Mouse (Mus musculus): Measurements from ENCODE around the gene Fam209.

The Fam209 gene

DNA sequence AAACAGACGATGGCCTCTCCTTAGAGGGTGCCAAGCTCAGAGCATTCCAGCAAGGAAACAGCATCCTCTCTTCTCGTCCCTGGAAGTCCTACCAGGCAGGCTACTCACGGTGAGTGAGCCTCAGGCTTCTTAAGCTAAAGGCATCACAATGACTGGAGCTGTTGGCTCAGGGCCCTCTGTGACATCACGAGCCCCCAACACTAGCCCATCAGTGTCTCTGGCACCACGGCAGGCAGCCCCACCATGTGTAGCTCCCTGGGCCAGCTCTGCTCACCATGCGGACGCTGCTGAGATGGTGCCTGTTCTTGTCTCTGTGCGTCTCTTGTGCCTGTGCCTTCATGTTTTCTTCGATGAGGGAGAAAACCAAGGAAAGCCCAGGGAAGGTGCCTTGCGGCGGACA is at the start of gene Fam209:
TSS of gene Fam209 (plus strand) at position 203 of the 400 bp plus-strand sequence.
- no peak for DNase-seq (ENCODE audit: low read depth, low spot score)

DNA sequence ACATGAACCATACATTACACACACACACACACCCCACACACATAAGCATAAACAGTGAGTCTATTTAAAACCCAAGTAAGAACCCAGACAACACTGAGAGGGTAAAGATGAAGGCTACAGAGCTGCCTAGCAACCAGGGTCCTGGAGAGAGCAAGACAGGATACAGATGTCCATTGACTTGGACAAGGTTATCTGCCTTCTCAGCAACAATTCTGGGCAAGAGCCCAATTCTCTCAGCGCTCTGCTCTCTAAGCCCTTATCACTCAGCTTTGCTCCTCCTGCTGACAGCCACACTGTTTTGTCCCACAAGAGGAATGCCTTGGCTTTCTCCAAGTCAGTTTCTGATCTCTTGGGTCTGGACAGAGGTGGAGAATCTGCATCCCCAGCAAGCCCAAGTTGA is 41.7 kb upstream of the Fam209 start:
- no peak for DNase-seq (ENCODE audit: low read depth, low spot score)

DNA sequence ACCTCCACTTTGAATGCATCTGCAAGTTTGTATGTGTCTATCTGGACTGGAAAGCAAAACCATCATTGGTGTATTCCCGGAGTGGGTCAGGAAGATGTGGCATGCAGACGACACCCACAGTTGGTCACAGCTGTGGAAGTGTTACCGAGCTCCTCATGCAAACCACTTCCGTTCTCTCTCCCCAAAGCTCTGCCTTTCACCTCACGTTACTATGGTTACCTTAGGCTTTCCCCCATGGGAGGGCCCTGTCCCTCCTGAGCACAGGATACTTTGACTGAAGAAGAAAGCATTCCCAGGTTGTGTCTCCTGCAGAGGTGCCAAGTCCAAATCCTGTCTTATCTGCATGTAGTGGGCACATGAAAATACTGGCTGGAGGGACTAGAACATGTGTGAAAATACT is 38.6 kb upstream of the Fam209 start:
- no peak for DNase-seq (ENCODE audit: low read depth, low spot score)

DNA sequence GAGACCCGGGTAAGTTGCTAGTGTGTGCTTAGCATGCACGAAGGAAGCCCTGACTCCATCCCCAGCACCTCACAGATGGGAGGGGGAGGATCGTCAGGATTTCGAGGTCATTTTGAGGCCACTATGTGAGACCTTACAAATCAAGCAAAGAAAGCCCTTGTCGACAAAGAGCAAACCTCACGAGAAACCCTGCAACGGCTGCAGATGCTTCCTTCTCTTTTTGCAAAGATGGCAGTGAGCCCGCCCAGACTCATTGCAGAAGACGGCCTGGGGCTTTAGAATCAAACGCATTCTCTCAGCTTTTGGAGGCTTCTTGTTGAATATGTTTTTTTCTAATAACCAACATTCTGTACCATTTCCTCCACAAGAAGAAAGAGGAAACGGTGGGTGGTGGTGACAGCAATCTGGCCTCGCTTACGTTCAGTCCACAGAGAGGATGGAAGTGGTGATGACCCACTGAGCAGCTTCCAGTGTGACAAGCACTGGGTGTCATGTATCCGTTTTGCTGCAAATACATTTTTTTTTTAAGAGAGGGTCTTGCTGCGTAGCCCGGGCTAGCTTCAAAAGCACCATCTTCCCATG is 34.9 kb upstream of the Fam209 start:
- peak; percentile 27 for DNase-seq (ENCODE audit: low read depth, low spot score)

DNA sequence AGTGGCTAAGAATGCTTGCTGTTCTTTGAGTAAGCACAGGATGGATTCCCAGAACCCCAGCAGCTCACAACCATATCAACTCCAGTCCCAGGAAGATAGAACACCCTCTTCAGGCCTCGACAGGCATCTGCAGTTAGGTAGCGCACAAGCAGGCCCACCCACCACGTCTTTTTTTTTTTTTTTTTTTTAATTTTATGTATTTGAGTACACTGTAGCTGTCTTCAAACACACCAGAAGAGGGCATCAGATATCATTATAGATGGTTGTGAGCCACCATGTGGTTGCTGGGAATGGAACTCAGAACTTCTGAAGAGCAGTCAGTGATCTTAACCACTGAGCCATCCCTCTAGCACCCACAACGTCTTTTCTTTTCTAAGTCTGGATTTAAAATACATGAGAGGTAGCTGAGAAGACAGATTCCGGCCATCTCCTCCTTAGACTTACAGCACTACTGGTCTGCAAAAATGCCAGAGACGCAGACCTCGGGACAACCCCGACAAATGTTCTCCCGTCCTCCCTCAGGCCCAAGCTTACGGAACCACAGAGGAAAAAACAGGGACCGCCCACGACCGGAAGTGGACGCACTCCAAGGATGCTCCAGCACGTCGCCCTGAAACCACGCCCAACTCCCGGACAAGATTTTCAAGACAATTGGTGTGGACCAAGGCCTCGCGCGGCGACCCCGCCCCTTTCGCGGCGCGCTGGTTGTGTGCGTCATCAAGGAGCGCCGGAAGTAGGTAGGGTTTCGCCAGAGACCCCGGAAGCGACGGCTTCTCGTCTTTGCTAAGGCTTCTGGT is 32.3 kb upstream of the Fam209 start, which contains the start of gene Rtf2:
TSS of gene Rtf2 (plus strand) at position 714 of the 797 bp plus-strand sequence.
- DNase-seq (ENCODE audit: low read depth, low spot score): peak; percentile 98

DNA sequence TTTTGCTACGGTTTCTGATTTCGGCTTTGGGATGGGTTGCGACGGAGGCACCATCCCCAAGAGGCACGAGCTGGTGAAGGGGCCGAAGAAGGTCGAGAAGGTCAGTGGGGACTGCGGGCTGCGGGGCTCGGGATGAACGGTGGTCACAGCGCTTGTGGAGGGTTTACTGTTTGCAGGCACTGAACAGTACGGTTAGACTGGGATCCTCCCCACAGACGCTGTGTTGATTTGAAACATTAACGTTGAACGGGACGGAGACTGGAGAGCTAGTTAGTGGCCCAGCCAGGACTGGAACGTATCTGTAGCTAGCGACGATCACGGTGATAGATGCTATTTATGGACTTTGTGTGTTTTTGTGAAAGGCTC is 31.7 kb upstream of the Fam209 start:
- DNase-seq (ENCODE audit: low read depth, low spot score): no peak

DNA sequence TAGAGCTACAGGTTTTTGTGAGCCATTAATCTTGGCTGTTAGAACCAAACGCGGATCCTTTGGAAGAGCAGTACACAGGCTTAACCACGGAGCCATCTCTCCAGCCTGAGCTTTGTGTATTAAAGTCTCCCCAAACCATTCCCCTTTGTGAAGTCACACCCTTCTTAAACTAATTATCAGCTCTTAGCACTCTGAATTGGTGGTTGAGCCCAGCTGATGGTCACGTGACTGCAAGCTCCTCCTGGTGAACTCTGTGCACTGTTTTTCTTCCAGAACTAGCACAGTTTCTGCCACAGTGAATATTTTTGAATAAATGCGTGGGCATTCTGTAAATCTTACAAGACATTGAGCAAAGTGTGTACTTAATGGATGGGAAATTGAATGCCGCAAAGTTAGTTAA is 31.1 kb upstream of the Fam209 start:
- DNase-seq (ENCODE audit: low read depth, low spot score): no peak

DNA sequence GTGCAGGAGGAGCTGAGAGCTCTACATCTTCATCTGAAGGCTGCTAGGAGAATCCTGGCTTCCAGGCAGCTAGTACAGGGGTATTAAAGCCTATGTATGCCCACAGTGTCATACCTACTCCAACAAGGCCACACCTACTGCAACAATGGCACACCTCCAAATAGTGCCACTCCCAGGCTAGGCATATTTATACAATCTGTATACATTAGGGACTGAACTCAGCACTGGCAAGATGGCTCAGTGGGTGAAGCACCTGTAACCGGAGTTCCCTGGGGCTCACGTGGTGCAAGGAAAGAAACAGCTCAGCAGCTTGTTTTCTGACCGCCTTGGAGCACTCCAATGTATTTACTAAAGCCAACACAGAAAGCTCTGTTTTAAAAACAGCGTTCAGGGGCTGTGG is 26.7 kb upstream of the Fam209 start:
- no peak for DNase-seq (ENCODE audit: low read depth, low spot score)

DNA sequence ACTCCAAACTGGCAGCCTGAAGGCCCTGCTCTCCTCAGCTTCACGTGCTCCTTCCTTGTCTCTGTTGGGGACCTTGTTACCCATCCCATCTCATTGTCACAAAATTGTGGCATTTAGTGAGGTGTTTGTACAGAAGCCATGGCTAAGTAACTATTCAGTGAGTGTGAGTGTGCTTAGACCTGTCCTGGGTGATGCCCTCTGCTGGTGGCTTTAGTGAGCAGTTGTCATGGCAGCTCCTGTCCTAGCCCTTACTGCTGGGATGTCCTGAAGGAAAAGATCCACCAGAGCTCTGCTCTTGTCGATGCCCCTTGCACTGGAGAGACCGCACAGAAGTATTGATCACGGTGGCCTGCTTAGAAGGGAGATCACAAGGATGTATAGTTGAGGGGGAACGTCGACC is 25.0 kb upstream of the Fam209 start:
- no peak for DNase-seq (ENCODE audit: low read depth, low spot score)

DNA sequence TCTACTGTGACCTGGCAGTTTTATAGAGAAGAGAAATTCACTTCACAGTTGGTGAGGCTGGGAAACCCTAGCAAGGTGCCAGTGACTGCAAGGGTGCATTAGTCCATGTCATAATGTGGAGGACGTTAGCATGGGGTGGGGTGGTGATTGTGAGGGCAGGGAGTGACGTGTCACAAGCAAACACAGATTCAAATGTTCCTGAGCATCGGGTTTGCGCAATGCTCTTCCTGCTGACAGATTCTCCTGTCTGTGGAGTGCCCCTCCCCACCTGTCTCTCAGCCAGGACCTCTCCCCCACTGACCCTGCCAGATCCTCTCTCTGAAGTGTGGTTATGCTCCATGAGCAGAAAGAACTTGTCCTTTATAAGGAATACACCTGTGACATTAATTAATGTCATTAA is 24.0 kb upstream of the Fam209 start:
- no peak for DNase-seq (ENCODE audit: low read depth, low spot score)

DNA sequence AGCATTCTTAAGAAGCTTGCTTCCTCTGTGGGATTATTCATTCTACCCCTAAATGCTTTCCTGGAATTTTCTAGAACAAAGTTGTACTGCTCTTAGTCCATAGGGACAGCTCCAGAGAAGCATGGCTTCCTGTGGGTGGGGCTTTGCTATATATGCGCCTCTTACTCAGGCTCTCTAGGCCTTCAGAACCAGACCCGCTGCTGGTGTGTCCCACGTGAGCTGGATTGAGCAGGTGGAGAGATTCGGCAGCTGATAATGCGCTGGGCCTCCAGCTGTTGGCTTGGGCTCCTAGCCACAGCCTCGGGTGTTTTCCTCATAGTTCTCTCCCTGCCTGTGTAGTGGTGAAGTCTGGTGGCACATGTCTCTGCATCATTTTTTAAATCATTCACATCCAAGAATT is 21.7 kb upstream of the Fam209 start:
- no peak for DNase-seq (ENCODE audit: low read depth, low spot score)

DNA sequence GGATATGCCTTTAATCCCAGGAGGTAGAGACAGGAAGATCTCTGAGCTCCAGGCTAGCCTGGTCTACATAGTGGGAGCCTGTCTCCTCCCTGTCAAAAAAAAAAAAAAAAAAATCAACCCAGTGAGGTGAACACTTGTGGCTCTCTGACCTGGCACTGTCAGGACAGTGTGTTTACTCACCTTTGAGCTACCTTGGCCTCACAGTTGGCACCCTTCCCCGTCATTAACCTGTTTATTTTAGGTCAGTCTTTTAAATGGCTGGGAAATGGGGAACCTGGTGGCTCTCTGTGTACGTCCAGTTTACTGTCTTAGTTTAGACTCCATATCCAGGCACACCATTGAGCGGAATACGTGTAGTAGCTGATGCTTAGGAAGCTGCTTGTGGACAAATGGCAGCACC is 20.3 kb upstream of the Fam209 start:
- DNase-seq (ENCODE audit: low read depth, low spot score): no peak

DNA sequence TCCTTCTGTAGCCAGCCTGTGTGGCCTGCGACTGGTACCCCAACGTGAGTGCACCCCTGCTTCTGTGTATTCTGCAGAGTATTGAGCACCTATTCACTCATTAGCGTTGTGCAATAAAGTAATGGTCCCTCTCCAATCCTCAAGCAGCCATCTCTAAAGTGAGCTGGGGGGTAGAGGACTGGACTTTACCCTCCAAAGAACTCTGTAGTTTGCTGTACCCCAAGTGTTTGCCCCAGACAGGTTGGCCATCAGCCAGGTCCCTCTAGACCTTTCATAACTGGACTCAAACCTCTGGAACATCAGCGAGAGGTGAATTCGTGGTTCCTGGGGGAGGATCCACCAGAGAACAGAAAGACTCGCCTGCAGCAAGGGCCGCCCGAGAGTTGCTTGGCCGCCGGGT is 19.9 kb upstream of the Fam209 start:
- DNase-seq (ENCODE audit: low read depth, low spot score): no peak

DNA sequence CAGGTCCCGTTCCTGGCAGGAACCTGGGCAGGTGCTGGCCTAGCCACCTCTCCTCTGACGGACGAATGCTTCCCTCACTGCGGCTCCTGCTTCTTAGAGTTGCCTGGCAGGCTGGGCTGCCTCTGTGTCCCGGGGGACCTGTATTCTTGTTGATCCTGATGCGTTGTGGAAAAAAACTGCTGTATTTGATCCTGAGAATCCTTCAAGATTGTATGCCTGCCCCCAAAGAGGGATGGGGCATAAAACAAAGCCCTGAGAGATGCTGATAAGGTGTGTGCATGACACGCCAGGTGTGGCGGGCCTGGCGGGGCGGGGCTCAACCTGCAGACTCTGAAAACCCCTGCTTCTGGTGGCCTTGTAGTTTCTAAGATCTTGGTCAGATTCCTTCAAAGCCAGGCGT is 13.8 kb upstream of the Fam209 start, which contains the start of gene Gcnt7:
TSS of gene Gcnt7 (minus strand) at position 101 of the 400 bp plus-strand sequence.
- DNase-seq (ENCODE audit: low read depth, low spot score): no peak

DNA sequence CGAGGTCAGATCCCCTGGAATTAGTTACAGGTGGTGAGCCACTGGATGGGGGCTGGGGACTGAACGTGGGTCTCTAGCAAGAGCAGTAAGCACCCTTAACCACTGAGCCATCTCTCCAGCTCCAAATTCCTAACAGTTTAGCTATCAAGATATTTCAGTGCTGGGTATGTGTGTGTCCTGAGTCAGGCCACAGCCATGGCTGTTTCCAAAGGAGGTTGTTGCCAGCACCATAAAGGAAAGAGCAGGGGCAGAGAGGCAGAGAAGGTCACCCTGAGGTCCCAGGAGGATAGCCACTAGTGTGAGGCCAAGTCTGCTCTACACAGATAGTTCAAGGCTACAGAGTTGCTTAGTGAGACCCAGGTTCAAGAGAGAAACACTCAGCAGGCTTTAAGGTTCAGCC is 11.7 kb upstream of the Fam209 start:
- DNase-seq (ENCODE audit: low read depth, low spot score): no peak

DNA sequence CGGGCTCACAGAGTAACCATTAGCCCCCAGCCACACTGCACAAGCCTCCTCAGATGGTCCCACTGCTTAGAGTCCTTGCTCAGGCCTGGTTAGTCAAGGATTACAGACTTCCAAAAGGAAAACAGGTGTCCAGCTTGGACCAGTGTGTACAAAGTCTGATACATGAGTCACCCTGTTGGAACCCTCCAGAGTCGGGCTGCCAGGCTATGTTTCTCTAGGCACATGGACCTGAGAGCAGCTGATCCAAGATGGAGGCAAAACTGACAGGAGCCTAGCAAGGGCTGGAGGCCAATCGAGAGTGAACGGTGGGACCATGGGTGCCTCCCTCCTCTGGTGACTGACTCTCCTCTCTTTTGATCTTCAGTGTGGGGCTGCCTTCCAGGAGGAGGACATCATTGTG is 9.5 kb upstream of the Fam209 start:
- peak; percentile 37 for DNase-seq (ENCODE audit: low read depth, low spot score)

DNA sequence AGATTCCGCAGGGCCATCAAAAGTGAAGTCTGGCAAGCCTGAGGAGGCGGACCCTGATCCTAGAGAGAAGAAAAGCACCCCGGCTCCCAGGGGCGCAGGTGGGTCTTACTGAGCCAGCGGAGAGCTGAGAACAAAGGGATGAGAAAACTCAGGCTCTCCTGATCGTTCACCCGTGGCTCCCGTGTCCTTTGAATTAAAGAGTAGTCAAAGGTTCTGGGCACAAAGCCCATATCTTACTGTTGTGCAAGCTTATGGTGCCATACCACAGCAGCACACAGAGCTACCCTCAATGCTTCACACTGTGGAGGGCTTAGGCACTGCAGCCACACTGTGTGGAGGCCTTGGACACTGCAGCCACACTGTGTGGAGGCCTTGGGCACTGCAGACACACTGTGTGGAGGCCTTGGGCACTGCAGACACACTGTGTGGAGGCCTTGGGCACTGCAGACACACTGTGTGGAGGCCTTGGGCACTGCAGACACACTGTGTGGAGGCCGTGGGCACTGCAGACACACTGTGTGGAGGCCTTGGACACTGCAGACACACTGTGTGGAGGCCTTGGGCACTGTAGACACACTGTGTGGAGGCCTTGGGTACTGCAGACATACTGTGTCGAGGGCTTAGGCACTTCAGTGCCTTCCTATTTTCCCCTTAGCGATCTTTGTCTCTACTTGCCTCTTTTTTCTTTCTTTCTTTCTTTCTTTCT is 5.7 kb upstream of the Fam209 start:
- DNase-seq (ENCODE audit: low read depth, low spot score): no peak

DNA sequence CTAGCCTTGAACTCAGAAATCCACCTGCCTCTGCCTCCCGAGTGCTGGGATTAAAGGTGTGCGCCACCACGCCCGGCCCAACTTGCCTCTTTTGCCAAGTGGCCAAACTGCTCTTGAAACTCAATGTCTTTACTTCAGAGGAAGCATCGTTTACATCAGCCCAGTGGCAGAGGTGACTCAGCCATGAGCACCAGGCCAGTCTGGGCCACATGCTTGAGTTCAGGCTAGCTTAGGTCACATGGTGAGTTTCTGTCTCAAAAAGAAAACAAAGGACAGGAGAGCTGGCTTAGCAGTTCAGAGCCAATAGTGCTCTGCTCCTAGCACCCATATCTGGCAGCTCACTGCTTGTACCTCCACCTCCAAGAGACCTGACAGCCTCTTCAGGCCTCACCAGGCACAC is 5.1 kb upstream of the Fam209 start:
- DNase-seq (ENCODE audit: low read depth, low spot score): no peak

DNA sequence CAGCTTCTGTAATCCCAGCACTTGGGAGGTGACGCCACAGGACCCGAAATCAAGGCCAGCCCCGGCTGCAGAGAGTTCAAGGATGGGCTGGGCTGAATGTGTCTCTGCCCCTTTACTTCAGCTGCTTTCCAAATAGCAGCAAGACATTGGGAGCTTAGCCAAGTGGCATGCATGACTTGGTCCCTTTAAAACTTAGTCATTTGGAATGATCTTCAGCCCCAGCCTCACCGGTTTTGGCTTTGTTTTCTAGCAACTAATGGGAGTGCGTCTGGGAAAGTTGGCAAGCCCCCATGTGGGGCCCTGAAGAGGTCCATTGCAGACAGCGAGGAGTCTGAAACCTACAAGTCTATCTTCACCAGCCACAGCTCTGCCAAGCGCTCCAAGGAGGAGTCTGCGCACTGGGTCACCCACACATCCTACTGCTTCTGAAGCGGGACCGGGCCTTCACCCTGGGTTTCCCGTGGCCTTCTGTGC is 3.9 kb upstream of the Fam209 start:
- DNase-seq (ENCODE audit: low read depth, low spot score): no peak

DNA sequence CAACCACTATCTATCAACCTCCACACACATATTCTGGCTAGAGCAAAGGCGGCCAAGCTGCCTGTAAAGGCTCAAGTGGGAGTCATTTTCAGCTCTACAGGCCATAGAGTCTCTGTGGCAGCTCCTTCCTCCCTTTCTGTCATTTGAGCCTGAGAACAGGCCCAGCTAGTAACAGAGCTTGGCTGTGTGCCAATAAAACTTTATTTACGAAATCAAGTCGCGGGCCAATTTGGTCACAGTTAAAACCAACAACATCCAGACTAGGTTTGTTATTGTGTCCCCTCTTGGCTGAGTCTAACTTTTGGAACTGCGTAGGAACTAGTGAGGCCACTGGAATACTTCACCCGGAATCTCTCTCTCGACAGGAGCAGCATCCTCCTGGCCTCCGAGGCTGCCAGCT is 1.3 kb downstream of the Fam209 start:
- peak; percentile 40 for DNase-seq (ENCODE audit: low read depth, low spot score)

DNA sequence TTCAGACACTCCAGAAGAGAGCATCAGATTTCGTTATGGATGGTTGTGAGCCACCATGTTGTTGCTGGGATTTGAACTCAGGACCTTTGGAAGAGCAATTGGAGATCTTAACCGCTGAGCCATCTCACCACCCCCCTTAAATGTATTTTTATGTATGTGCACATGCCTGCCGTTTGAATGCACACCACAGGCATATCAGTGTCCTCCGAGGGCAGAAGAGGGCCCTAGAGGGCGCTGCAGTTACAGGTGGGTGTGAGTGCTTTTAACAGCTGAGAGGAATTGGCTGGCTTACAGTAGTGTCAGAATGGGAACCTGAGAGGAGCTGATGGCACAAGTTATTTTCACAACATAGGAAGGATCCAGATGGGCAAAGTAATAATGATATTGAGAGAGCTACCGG is 2.6 kb downstream of the Fam209 start:
- DNase-seq (ENCODE audit: low read depth, low spot score): peak; percentile 68

DNA sequence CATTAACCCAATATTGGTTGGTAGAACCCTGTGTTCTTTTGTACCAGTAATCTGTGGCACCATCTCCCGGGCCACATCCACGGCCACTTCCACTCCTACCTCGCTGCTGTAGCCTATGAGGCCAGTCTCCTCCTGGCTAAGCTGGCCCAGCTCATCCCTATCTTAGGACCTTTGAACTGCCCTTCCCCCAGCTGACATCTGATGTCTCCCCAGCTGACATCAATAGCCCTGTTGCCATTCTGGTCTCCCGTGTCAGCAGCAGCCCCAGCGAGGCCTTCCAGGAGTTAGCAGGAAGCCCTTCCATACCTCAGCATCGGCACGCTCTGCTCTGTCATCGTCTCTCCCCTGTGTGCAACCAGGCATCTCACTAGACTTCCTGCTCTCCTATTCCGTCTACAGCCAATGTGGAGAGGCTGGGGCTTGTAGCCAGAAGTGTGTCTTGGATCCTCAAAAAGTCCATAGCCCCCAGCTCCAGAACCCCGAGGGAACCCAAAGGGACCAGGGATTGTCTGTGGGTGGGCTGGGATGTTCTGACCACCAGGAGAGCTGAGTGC is 4.5 kb downstream of the Fam209 start:
- DNase-seq (ENCODE audit: low read depth, low spot score): peak; percentile 92

Measured in skeletal muscle tissue, adult 2 months (tissue).